Mouse (Mus musculus) bone marrow macrophage, adult 2 months (primary cell): ENCODE results near the gene Tmtc2. TPM values are rescaled to one million over a fixed set of nuclear protein-coding genes. Genes with fewer than 3 reads are reported as not detected.

ENCODE experiments used
- H3K27ac ChIP-seq: 2 replicates; pipeline ENCODE4 v1.5.1; 2012; ENCODE audit warnings: low read depth, low read length; ENCODE audit not compliant: insufficient read depth
- H3K4me1 ChIP-seq: 2 replicates; pipeline ENCODE4 v1.6.1; 2012; ENCODE audit warnings: low read length; ENCODE audit not compliant: control insufficient read depth, insufficient read depth
- H3K4me3 ChIP-seq: 2 replicates; pipeline ENCODE4 v1.5.1; 2012; ENCODE audit warnings: mild to moderate bottlenecking, low read length, moderate library complexity; ENCODE audit not compliant: insufficient read depth
- CTCF ChIP-seq: IDR thresholded peaks from 2 replicates; pipeline ENCODE4 v1.5.1; 2012; ENCODE audit warnings: low read depth, mild to moderate bottlenecking, low read length, moderate library complexity
- POLR2A ChIP-seq: IDR thresholded peaks from 2 replicates; pipeline ENCODE4 v1.6.1; 2012; ENCODE audit warnings: mild to moderate bottlenecking, low read depth, low read length, borderline replicate concordance
- polyA plus RNA-seq: library from polyadenylated mRNA; stranded (reverse); fragments of >200 nt; gene quantifications from 2 replicates; pipeline ENCODE4 v1.2.4, GENCODE M21; 2012; ENCODE audit not compliant: missing spikeins, insufficient read depth, insufficient read length

Tmtc2 gene
- polyA plus RNA-seq, 1 experiment: 1.3 TPM

GRCm38 (mm10) chr10:105479771-105480170 is 94.5 kb downstream of the Tmtc2 start:
- no peak overlapping the region for H3K27ac ChIP-seq
- no peak for TF ChIP-seq CTCF

GRCm38 (mm10) chr10:105477623-105478238 is 96.5 kb downstream of the Tmtc2 start:
- no peak overlapping the region for H3K27ac ChIP-seq
- no peak overlapping the region for H3K4me3 ChIP-seq
- TF ChIP-seq CTCF (no peak), POLR2A (no peak)
- no peaks in the 10 kb centered on the region for H3K4me1 ChIP-seq

More at GRCm38 (mm10) chr10:105479771-105480170, 94.5 kb downstream of the Tmtc2 start:
- H3K4me1 ChIP-seq: no peaks in the 10 kb centered on the region
- no peak overlapping the region for H3K4me3 ChIP-seq

- TF ChIP-seq CTCF (no peak), POLR2A (no peak)
- Histone ChIP-seq H3K4me3 (no peak overlapping the region), H3K27ac (no peak overlapping the region)
These were observed 100.0 kb downstream of the Tmtc2 start for GRCm38 (mm10) chr10:105474162-105474830.

GRCm38 (mm10) chr10:105464378-105464777 is 109.9 kb downstream of the Tmtc2 start:
- TF ChIP-seq CTCF: no peak
- Histone ChIP-seq H3K4me1 (no peaks in the 10 kb centered on the region), H3K27ac (no peak overlapping the region), H3K4me3 (no peak overlapping the region)

More at GRCm38 (mm10) chr10:105474162-105474830, 100.0 kb downstream of the Tmtc2 start:
- H3K4me1 ChIP-seq: no peaks in the 10 kb centered on the region

GRCm38 (mm10) chr10:105453441-105453840 is 120.8 kb downstream of the Tmtc2 start:
- no peak overlapping the region for H3K27ac ChIP-seq
- TF ChIP-seq CTCF: no peak
- TF ChIP-seq POLR2A: no peak

GRCm38 (mm10) chr10:105447191-105447590 is 127.1 kb downstream of the Tmtc2 start:
- Histone ChIP-seq H3K4me1 (no peaks in the 10 kb centered on the region), H3K27ac (no peak overlapping the region), H3K4me3 (no peak overlapping the region)
- TF ChIP-seq POLR2A: no peak
- TF ChIP-seq CTCF: no peak

More at GRCm38 (mm10) chr10:105453441-105453840, 120.8 kb downstream of the Tmtc2 start:
- no peaks in the 10 kb centered on the region for H3K4me1 ChIP-seq
- no peak overlapping the region for H3K4me3 ChIP-seq

GRCm38 (mm10) chr10:105444309-105444708 is 129.9 kb downstream of the Tmtc2 start:
- TF ChIP-seq POLR2A: no peak
- no peak for TF ChIP-seq CTCF
- no peak overlapping the region for H3K27ac ChIP-seq
- H3K4me1 ChIP-seq: no peaks in the 10 kb centered on the region
- no peak overlapping the region for H3K4me3 ChIP-seq

- Histone ChIP-seq H3K4me1 (no peaks in the 10 kb centered on the region), H3K4me3 (no peak overlapping the region), H3K27ac (no peak overlapping the region)
- TF ChIP-seq CTCF (no peak), POLR2A (no peak)
These were observed 139.4 kb downstream of the Tmtc2 start for GRCm38 (mm10) chr10:105434879-105435278.

- Histone ChIP-seq H3K4me3 (no peak overlapping the region), H3K27ac (no peak overlapping the region), H3K4me1 (no peaks in the 10 kb centered on the region)
- TF ChIP-seq CTCF: no peak
- TF ChIP-seq POLR2A: no peak
These were observed 143.4 kb downstream of the Tmtc2 start for GRCm38 (mm10) chr10:105430885-105431284.

- no peak overlapping the region for H3K4me3 ChIP-seq
- TF ChIP-seq CTCF (no peak), POLR2A (no peak)
- H3K27ac ChIP-seq: no peak overlapping the region
- no peaks in the 10 kb centered on the region for H3K4me1 ChIP-seq
These were observed 144.0 kb downstream of the Tmtc2 start for GRCm38 (mm10) chr10:105430232-105430631.
